Mouse (Mus musculus) liver, embryonic 15.5 days (tissue): ENCODE measurements at regions not wholly inside any gene's neighbourhood (a gene's known extent, or its start where the extent isn't known, plus 50 kb on each side); places are given as distances from the start of the nearest gene placed in this dataset.

Source experiments
- ATAC-seq: fragments of 200-750 bp; cut with Nextera tagmentation; 2 replicates; pipeline ENCODE4 v1.8.0; 2017; ENCODE audit warnings: moderate number of reproducible peaks, mild to moderate bottlenecking, moderate library complexity; ENCODE audit not compliant: insufficient read depth
- H3K27ac ChIP-seq: fragments of 300-500 bp; sonication (generic); replicated peaks from 2 replicates; pipeline ENCODE4 v1.5.1; 2015; ENCODE audit warnings: mild to moderate bottlenecking, inconsistent platforms
- H3K27me3 ChIP-seq: fragments of 300-500 bp; sonication (generic); 2 replicates; pipeline ENCODE4 v1.6.1; 2015; ENCODE audit warnings: mild to moderate bottlenecking, inconsistent platforms
- H3K36me3 ChIP-seq: fragments of 300-500 bp; sonication (generic); replicated peaks from 2 replicates; pipeline ENCODE4 v1.6.1; 2015; ENCODE audit warnings: moderate library complexity, mild to moderate bottlenecking, inconsistent platforms
- H3K4me1 ChIP-seq: fragments of 300-500 bp; sonication (generic); replicated peaks from 2 replicates; pipeline ENCODE4 v1.6.1; 2015; ENCODE audit warnings: inconsistent platforms
- H3K4me2 ChIP-seq: fragments of 300-500 bp; sonication (generic); 2 replicates; pipeline ENCODE4 v1.6.1; 2015; ENCODE audit warnings: moderate library complexity, mild to moderate bottlenecking, inconsistent platforms
- H3K4me3 ChIP-seq: fragments of 300-500 bp; sonication (generic); replicated peaks from 2 replicates; pipeline ENCODE4 v1.5.1; 2015; ENCODE audit warnings: mild to moderate bottlenecking, inconsistent platforms
- H3K9ac ChIP-seq: fragments of 300-500 bp; sonication (generic); 2 replicates; pipeline ENCODE4 v1.6.1; 2015; ENCODE audit warnings: moderate library complexity, mild to moderate bottlenecking, inconsistent platforms
- H3K9me3 ChIP-seq: fragments of 300-500 bp; sonication (generic); replicated peaks from 2 replicates; pipeline ENCODE4 v1.6.1; 2016; ENCODE audit warnings: inconsistent platforms
- WGBS: fragments of 180-500 bp; shearing (Covaris S2); methylation state at CpG from one replicate; pipeline ENCODE4 v1.1.7; 2015; ENCODE audit warnings: mixed read lengths; ENCODE audit not compliant: insufficient replicate concordance; 5-methylcytosine and 5-hydroxymethylcytosine counted together

GRCm38 (mm10) chr10:83963779-83964643 is 241.3 kb downstream of the 1500009L16Rik start:
- no peak overlapping the region for H3K27ac ChIP-seq
- H3K4me2 ChIP-seq: no peak overlapping the region
- H3K36me3 ChIP-seq: no peaks in the 10 kb centered on the region
- no peak overlapping the region for H3K4me3 ChIP-seq
- H3K27me3 ChIP-seq: no peaks in the 10 kb centered on the region
- WGBS: 59% methylated on average over 12 of the region's 12 CpGs
- H3K9ac ChIP-seq: no peak overlapping the region
- ATAC-seq: no peak
- H3K9me3 ChIP-seq: no peaks in the 10 kb centered on the region
- H3K4me1 ChIP-seq: no peaks in the 10 kb centered on the region

- 51% methylated on average over 5 of the region's 5 CpGs for WGBS
- H3K27ac ChIP-seq: no peak overlapping the region
- no peaks in the 10 kb centered on the region for H3K27me3 ChIP-seq
- no peaks in the 10 kb centered on the region for H3K9me3 ChIP-seq
- H3K4me1 ChIP-seq: no peaks in the 10 kb centered on the region
- H3K36me3 ChIP-seq: no peaks in the 10 kb centered on the region
- ATAC-seq: no peak
- no peak overlapping the region for H3K4me3 ChIP-seq
- H3K4me2 ChIP-seq: no peak overlapping the region
- H3K9ac ChIP-seq: no peak overlapping the region
Observed at GRCm38 (mm10) chr10:83964838-83965237, 242.2 kb downstream of the 1500009L16Rik start.

- no peak overlapping the region for H3K4me3 ChIP-seq
- ATAC-seq: no peak
- no peaks in the 10 kb centered on the region for H3K9me3 ChIP-seq
- no peak overlapping the region for H3K27ac ChIP-seq
- no peaks in the 10 kb centered on the region for H3K27me3 ChIP-seq
- H3K4me2 ChIP-seq: no peak overlapping the region
- 45% methylated on average over 3 of the region's 3 CpGs for WGBS
- H3K9ac ChIP-seq: no peak overlapping the region
- no peaks in the 10 kb centered on the region for H3K36me3 ChIP-seq
- H3K4me1 ChIP-seq: no peaks in the 10 kb centered on the region
Observed at GRCm38 (mm10) chr10:83970501-83970900, 247.8 kb downstream of the 1500009L16Rik start.

- no peak for ATAC-seq
- no peaks in the 10 kb centered on the region for H3K36me3 ChIP-seq
- H3K27ac ChIP-seq: no peak overlapping the region
- WGBS: 62% methylated on average over 6 of the region's 6 CpGs
- H3K9me3 ChIP-seq: no peaks in the 10 kb centered on the region
- H3K9ac ChIP-seq: no peak overlapping the region
- H3K27me3 ChIP-seq: no peaks in the 10 kb centered on the region
- no peak overlapping the region for H3K4me3 ChIP-seq
- no peaks in the 10 kb centered on the region for H3K4me1 ChIP-seq
- H3K4me2 ChIP-seq: no peak overlapping the region
Observed at GRCm38 (mm10) chr10:83974548-83974947, 251.9 kb downstream of the 1500009L16Rik start.

- Histone ChIP-seq H3K27me3 (no peaks in the 10 kb centered on the region), H3K27ac (no peak overlapping the region), H3K9me3 (no peaks in the 10 kb centered on the region), H3K9ac (no peak overlapping the region), H3K36me3 (no peaks in the 10 kb centered on the region), H3K4me2 (no peak overlapping the region), H3K4me3 (no peak overlapping the region), H3K4me1 (no peaks in the 10 kb centered on the region)
- 44% methylated on average over 3 of the region's 3 CpGs for WGBS
- no peak for ATAC-seq
Observed at GRCm38 (mm10) chr10:83976548-83976947, 253.9 kb downstream of the 1500009L16Rik start.

- no peaks in the 10 kb centered on the region for H3K9me3 ChIP-seq
- ATAC-seq: no peak
- H3K27me3 ChIP-seq: no peaks in the 10 kb centered on the region
- H3K4me1 ChIP-seq: no peaks in the 10 kb centered on the region
- no peak overlapping the region for H3K4me3 ChIP-seq
- no peak overlapping the region for H3K9ac ChIP-seq
- H3K4me2 ChIP-seq: no peak overlapping the region
- no peaks in the 10 kb centered on the region for H3K36me3 ChIP-seq
- no peak overlapping the region for H3K27ac ChIP-seq
- 41% methylated on average over 2 of the region's 2 CpGs for whole genome bisulfite sequencing
Observed at GRCm38 (mm10) chr10:83979930-83980329, 257.3 kb downstream of the 1500009L16Rik start.

GRCm38 (mm10) chr10:83984697-83985415 is 262.2 kb downstream of the 1500009L16Rik start:
- ATAC-seq: no peak

GRCm38 (mm10) chr10:83992577-83993305 is 270.1 kb downstream of the 1500009L16Rik start:
- Histone ChIP-seq H3K9ac (no peak overlapping the region), H3K4me3 (no peak overlapping the region), H3K27me3 (no peaks in the 10 kb centered on the region), H3K36me3 (no peaks in the 10 kb centered on the region), H3K9me3 (no peaks in the 10 kb centered on the region), H3K4me1 (no peaks in the 10 kb centered on the region), H3K27ac (no peak overlapping the region), H3K4me2 (no peak overlapping the region)
- ATAC-seq: no peak
- 40% methylated on average over 11 of the region's 11 CpGs for WGBS

More at GRCm38 (mm10) chr10:83984697-83985415, 262.2 kb downstream of the 1500009L16Rik start:
- no peaks in the 10 kb centered on the region for H3K4me1 ChIP-seq
- no peak overlapping the region for H3K27ac ChIP-seq
- H3K9ac ChIP-seq: no peak overlapping the region
- WGBS: 61% methylated on average over 12 of the region's 12 CpGs
- H3K27me3 ChIP-seq: no peaks in the 10 kb centered on the region
- no peaks in the 10 kb centered on the region for H3K9me3 ChIP-seq
- no peak overlapping the region for H3K4me3 ChIP-seq
- no peak overlapping the region for H3K4me2 ChIP-seq
- H3K36me3 ChIP-seq: no peaks in the 10 kb centered on the region

GRCm38 (mm10) chr10:83995026-83995600 is 272.4 kb downstream of the 1500009L16Rik start:
- H3K4me1 ChIP-seq: 0 out of 2 replicates have a peak, but pooled peaks cover 5% of the 10 kb centered on the region
- no peak overlapping the region for H3K27ac ChIP-seq
- WGBS: 40% methylated on average over 6 of the region's 6 CpGs
- no peak overlapping the region for H3K4me2 ChIP-seq
- H3K9me3 ChIP-seq: no peaks in the 10 kb centered on the region
- no peak for ATAC-seq
- no peak overlapping the region for H3K4me3 ChIP-seq
- no peaks in the 10 kb centered on the region for H3K36me3 ChIP-seq
- no peaks in the 10 kb centered on the region for H3K27me3 ChIP-seq
- no peak overlapping the region for H3K9ac ChIP-seq

- no peaks in the 10 kb centered on the region for H3K9me3 ChIP-seq
- no peaks in the 10 kb centered on the region for H3K36me3 ChIP-seq
- ATAC-seq: no peak
- no peaks in the 10 kb centered on the region for H3K27me3 ChIP-seq
- H3K9ac ChIP-seq: no peak overlapping the region
- 40% methylated on average over 4 of the region's 4 CpGs for WGBS
- H3K27ac ChIP-seq: no peak overlapping the region
- H3K4me3 ChIP-seq: no peak overlapping the region
- 0 out of 2 replicates have a peak, but pooled peaks cover 5% of the 10 kb centered on the region for H3K4me1 ChIP-seq
- H3K4me2 ChIP-seq: no peak overlapping the region
Observed at GRCm38 (mm10) chr10:83995913-83996312, 273.2 kb downstream of the 1500009L16Rik start.
